Mouse (Mus musculus): ENCODE data around the gene Ick.

DNA sequence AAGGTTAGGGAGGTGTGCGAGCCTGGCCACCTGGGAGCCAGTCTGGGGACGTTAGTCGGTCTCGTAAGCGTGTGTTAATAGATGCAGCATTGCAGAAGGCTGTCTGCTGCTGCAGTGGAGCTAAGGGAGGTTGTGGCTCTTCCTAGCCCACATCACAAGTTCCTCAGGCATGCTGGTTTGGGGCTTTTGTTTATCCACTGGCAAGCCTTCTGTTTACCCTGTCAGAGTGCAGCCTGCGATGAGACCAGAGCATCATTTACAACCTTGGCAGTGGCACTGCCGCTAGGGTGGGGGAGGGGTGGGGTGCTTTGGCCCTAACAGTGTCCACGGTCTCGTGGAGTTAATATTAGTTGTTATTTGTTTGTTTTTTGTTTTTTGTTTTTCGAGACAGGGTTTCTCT is 54.3 kb downstream of the Ick start:
- TF ChIP-seq POLR2A (IDR thresholded peaks at IDR 0.05; ENCODE audit: control insufficient read depth in 1 of 2, insufficient read depth in 1 of 2, low read depth in 1 of 2, low read length in 2 of 2, poor library complexity in 1 of 2) (no peak), TCF12 (IDR thresholded peaks at IDR 0.05; ENCODE audit: low read depth, low read length) (no peak), ZKSCAN1 (IDR thresholded peaks at IDR 0.05; ENCODE audit: low read depth, low read length) (no peak), MAX (IDR thresholded peaks at IDR 0.05; ENCODE audit: low read length) (no peak), EP300 (IDR thresholded peaks at IDR 0.05; ENCODE audit: low read depth in 1 of 2, low read length in 2 of 2) (no peak), ZC3H11A (IDR thresholded peaks at IDR 0.05; ENCODE audit: low read depth, low read length) (no peak), CTCF (IDR thresholded peaks at IDR 0.05 in 2 of 3, conservative IDR thresholded peaks at IDR 0.05 in 1 of 3; ENCODE audit: control insufficient read depth in 1 of 3, insufficient read depth in 1 of 3, low read depth in 2 of 3, low read length in 3 of 3, poor library complexity in 1 of 3, severe bottlenecking in 1 of 3) (no peak), KAT2A (conservative IDR thresholded peaks at IDR 0.05; ENCODE audit: low read depth, low read length) (no peak), UBTF (IDR thresholded peaks at IDR 0.05; ENCODE audit: borderline replicate concordance, insufficient read depth, low read depth, low read length) (no peak)

All from MEL (cell line).